Mouse (Mus musculus): ENCODE measurements around the gene Mipol1.

DNA sequence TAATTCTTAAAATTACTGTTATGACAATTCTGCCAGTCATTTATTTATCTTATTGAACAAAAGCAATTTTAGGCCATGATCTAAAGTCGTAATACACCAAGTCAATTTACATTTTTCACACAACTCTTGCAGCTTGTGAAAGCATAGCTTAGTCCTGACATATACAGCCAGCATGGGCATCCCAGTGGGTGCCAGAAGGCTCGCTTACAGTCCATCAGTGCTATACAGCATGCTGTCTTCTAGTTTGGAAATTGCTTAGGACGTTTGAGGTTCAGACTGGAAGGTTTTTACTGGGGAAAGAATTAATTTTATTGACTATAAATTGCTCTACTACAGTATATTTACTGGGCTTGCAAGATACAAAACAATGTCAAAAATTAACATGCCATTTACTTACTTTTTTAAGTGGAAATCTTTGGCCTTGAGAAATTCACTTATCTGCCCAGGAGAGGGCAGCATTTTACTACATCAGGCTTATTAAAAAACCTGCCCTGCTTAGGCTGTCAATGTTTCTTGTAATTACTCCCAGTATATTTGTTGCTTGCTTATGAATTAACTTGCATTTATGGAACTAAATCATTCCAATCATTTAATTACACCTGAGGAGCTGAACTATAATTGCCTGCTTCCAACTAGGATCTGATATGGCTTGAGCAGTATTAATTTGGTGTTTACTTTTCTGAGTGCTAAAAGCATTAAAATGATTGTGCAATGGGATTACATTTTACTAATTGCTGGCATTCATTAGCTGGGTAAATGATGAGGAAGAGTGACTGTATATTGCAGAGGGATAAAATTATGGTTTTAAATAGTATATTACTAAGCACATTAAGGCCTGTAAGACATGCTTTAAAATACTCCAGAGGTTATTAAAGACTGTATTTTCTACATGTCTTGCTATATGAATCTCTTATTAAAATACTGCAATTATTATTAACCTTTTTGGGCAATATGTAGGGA lies 51.2 kb downstream of the Mipol1 start:
- TF ChIP-seq CTCF (conservative IDR thresholded peaks at IDR 0.05 in 1 of 2, IDR thresholded peaks at IDR 0.05 in 1 of 2; ENCODE audit: low read depth in 2 of 2, low read length in 2 of 2) = peak in 1 of 2 experiments; percentile 77; a peak in 3 of 4 replicates
- TF ChIP-seq JUND (conservative IDR thresholded peaks at IDR 0.05; ENCODE audit: low read depth, low read length) = no peak
- no peak for TF ChIP-seq UBTF (IDR thresholded peaks at IDR 0.05; ENCODE audit: low read depth, low read length)
- no peak for TF ChIP-seq ETS1 (conservative IDR thresholded peaks at IDR 0.05; ENCODE audit: low read depth, low read length)
- TF ChIP-seq MAX (IDR thresholded peaks at IDR 0.05; ENCODE audit: low read length) = no peak
- TF ChIP-seq POLR2A (IDR thresholded peaks at IDR 0.05; ENCODE audit: low read depth, low read length) = no peak
- no peak for TF ChIP-seq MEF2A (IDR thresholded peaks at IDR 0.05; ENCODE audit: borderline replicate concordance, low read depth, low read length)
- TF ChIP-seq MAZ (IDR thresholded peaks at IDR 0.05; ENCODE audit: low read depth, low read length) = no peak
- peak; percentile 31; the same call in 1 of the 2 replicates for TF ChIP-seq ZC3H11A (IDR thresholded peaks at IDR 0.05; ENCODE audit: low read depth, low read length)
- TF ChIP-seq GABPA (IDR thresholded peaks at IDR 0.05; ENCODE audit: insufficient replicate concordance, low read depth, low read length) = no peak
- no peak for TF ChIP-seq EP300 (IDR thresholded peaks at IDR 0.05; ENCODE audit: low read length)
- TF ChIP-seq NELFE (IDR thresholded peaks at IDR 0.05; ENCODE audit: low read depth, low read length) = no peak
- TF ChIP-seq RAD21 (IDR thresholded peaks at IDR 0.05; ENCODE audit: low read depth, low read length) = peak; percentile 88
